Mouse (Mus musculus): ENCODE data around the gene Ppp1r27. TPM values are rescaled to one million over a fixed set of nuclear protein-coding genes. Genes with fewer than 3 reads are reported as not detected.
A peak's percentile ranks its signal among the peaks of the same experiment; 100 is the strongest.

Gene Ppp1r27
- total and polyA plus RNA-seq, 2 experiments from 2014 or later = not detected

DNA sequence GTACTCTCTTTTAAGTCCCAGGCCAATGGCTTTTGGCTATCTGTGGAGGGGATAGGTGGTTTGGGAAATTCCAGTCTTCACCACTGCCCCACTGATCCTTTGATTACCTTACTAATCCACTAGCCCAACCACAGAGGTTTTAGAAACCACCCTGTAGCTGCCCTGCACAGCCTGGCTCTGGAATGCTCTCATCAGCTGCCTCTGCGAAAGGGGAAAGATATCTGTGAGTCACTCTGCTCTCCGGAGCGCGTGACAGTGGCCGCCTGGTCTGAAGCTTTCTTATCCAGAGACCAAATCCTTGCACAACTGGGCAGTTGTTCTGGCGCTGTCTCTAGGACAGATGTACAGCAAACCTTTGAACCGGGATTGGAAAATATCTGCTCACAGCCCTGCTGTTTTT, 3.9 kb upstream of the Ppp1r27 start:
- Histone ChIP-seq H3K36me3 (ENCODE audit: insufficient read depth, low read length) (peaks cover 8% of the 10 kb centered on the region; the same call in 1 of the 2 replicates), H3K27me3 (ENCODE audit: insufficient read depth, low read length) (no peaks in the 10 kb centered on the region), H3K4me3 (ENCODE audit: low read length) (no peak overlapping the region), H3K9ac (replicated peaks; ENCODE audit: low read length) (no peak overlapping the region), H3K4me1 (ENCODE audit: insufficient read depth, low read length) (peaks cover 5% of the 10 kb centered on the region; the same call in 1 of the 2 replicates), H3K4me2 (ENCODE audit: low read depth, low read length) (no peak overlapping the region), H3K27ac (no peak overlapping the region), H3K9me3 (ENCODE audit: low read length) (no peaks in the 10 kb centered on the region)
- no peak for DNase-seq (ENCODE audit: low spot score)
- 78% methylated on average over 7 of the region's 7 CpGs for WGBS
- no peak for TF ChIP-seq CTCF (IDR thresholded peaks at IDR 0.05; ENCODE audit: low read depth)
- ATAC-seq = no peak

DNA sequence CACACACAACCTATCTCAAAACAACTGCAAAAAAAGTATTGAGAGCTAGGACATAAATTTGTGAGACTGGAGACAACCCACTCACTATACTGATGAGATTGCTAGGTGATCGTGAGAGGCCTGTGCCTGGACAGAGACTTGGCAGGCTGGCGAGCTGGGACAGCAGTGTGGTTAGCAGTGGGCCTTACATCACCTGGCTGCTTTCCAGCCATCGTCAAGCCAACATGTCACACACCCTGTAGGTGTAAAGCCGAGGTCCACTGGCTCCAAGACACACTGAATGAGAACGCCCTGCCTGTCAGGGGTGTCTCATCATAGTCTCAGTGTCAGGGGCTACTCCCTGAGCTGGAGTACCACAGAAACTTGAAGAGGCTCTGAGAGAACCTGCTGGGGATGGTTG, 1.8 kb upstream of the Ppp1r27 start:
- no peak for DNase-seq (ENCODE audit: low spot score)
- Histone ChIP-seq H3K4me3 (ENCODE audit: low read length) (no peak overlapping the region), H3K27ac (no peak overlapping the region), H3K27me3 (ENCODE audit: insufficient read depth, low read length) (no peaks in the 10 kb centered on the region), H3K36me3 (ENCODE audit: insufficient read depth, low read length) (no peaks in the 10 kb centered on the region), H3K4me1 (ENCODE audit: insufficient read depth, low read length) (peaks cover 16% of the 10 kb centered on the region), H3K9ac (replicated peaks; ENCODE audit: low read length) (no peak overlapping the region), H3K9me3 (ENCODE audit: low read length) (no peaks in the 10 kb centered on the region), H3K4me2 (ENCODE audit: low read depth, low read length) (no peak overlapping the region)
- ATAC-seq = no peak
- TF ChIP-seq CTCF (IDR thresholded peaks at IDR 0.05; ENCODE audit: low read depth) = no peak
- 59% methylated on average over 5 of the region's 5 CpGs for WGBS

DNA sequence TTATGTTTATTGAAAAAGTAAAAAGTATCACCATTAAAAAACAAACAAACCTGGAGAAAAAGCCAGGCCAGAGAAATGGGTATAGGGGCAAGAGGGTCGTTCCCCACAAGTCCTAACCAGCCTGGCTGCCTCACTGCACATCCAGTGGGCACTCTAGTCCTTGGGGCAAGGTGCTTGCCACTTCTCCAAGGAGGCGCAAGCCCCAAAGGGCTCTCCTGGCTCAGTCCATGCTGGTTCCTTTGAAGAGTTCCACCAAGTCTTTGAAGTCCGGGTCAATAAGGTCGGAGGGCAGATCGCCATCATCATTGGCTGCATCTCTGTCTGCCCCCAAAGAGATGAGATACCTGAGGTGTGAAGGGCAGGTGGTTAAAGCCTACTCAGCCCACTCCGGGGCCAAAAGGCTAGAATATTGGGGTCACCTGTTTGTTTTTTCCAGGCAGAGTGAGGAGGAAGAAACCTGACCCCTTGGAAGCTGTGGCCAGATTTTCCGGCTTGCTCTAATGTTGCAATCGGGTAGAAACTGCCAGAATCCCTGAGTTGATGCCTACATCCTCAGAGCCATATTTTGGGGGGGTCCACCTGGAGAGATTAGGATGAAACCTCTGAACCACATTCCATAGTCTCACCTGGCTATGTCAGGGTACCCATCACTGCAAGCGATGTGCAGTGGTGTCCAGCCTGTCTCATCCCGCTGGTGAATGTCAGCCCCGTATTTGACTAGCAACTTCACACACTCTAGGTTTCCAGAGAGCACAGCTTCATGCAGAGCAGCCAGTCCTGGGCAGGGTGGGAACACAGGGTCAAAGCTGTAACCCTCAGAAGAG, 734 bp downstream of the Ppp1r27 start:
- ATAC-seq = peak; percentile 36; the same call in 1 of the 2 replicates
- DNase-seq (ENCODE audit: low spot score) = no peak
- H3K4me1 ChIP-seq (ENCODE audit: insufficient read depth, low read length) = peaks cover 16% of the 10 kb centered on the region
- no peaks in the 10 kb centered on the region for H3K9me3 ChIP-seq (ENCODE audit: low read length)
- H3K27ac ChIP-seq = peak overlapping the region; percentile 84
- H3K4me3 ChIP-seq (ENCODE audit: low read length) = peak overlapping the region; percentile 74
- 72% methylated on average over 11 of the region's 11 CpGs for WGBS
- H3K9ac ChIP-seq (replicated peaks; ENCODE audit: low read length) = peak overlapping the region; percentile 92
- peak overlapping the region; percentile 86 for H3K4me2 ChIP-seq (ENCODE audit: low read depth, low read length)
- no peaks in the 10 kb centered on the region for H3K36me3 ChIP-seq (ENCODE audit: insufficient read depth, low read length)
- no peaks in the 10 kb centered on the region for H3K27me3 ChIP-seq (ENCODE audit: insufficient read depth, low read length)
- no peak for TF ChIP-seq CTCF (IDR thresholded peaks at IDR 0.05; ENCODE audit: low read depth)

DNA sequence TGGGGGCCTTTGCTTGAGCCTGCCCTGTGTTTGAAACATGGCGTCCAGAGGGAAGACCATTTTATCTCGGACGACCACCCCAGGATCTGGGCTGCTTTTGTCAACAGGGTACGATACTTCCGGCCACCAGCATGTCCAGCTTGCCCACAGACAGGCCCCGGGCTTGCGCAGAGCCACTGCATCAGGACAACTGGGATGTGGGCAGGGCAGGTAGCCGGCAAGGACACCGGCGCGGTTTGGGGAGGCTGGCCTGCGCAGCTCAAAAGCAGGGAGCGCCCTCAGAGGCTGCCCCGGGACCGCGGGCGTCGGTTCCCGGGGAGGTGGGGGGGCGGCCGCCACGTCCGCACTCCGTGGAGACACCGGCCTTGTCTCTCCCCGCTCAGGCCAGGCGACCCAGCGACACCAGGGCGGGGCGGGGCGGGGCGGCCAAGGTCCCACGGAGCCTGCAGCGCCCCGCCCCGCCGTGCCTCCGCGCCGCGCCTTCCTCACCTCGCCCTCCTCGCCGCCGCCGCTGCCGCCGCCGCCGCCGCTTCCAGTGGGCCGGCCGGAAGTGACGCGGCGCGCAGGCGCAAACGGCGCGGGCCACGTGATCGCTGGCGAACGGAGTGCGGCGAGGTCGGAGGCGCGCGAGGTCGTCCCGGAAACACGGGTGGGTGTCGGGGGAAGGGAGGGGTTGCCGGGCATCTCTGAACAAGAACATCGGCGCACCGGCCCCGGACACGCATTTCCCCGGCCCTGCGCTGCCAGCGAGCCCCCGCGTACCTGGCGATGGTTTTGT, 1.6 kb downstream of the Ppp1r27 start, which contains the start of gene Mcrip1:
Mcrip1 (minus strand) TSS at position 560 of the 778 bp plus-strand sequence.
- H3K9ac ChIP-seq (replicated peaks; ENCODE audit: low read length) = peak within 1 kb of the TSS; percentile 92
- 2% methylated on average over 65 of the region's 87 CpGs for WGBS
- DNase-seq (ENCODE audit: low spot score) (peak; percentile 96), ATAC-seq (peak; percentile 92)
- peaks cover 16% of the 10 kb centered on the region for H3K4me1 ChIP-seq (ENCODE audit: insufficient read depth, low read length)
- peak within 1 kb of the TSS; percentile 74 for H3K4me3 ChIP-seq (ENCODE audit: low read length)
- TF ChIP-seq CTCF (IDR thresholded peaks at IDR 0.05; ENCODE audit: low read depth) = no peak
- no peaks in the 10 kb centered on the region for H3K9me3 ChIP-seq (ENCODE audit: low read length)
- peak within 1 kb of the TSS; percentile 86 for H3K4me2 ChIP-seq (ENCODE audit: low read depth, low read length)
- no peaks in the 10 kb centered on the region for H3K27me3 ChIP-seq (ENCODE audit: insufficient read depth, low read length)
- peaks cover 4% of the 10 kb centered on the region; the same call in 1 of the 2 replicates for H3K36me3 ChIP-seq (ENCODE audit: insufficient read depth, low read length)
- H3K27ac ChIP-seq = peak within 1 kb of the TSS; percentile 84

DNA sequence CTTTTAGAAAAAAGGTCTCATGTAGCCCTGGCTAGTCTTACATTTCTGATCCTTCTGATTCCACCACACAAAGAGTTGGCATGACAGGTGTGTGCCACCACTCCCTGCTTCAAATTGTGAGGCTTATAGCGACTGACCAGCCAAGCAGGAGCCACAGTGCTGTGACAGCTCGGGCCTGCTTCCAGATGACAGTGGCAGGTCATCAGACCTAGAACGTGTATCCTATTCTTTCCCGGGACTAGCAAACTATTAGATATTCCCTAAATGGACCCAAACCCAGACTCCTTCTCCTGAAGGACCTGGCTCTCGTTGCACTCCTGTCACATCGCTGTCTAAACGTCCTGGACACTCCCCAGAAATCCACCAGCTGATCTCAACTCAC, 2.2 kb downstream of the Ppp1r27 start:
- Histone ChIP-seq H3K27me3 (ENCODE audit: insufficient read depth, low read length) (no peaks in the 10 kb centered on the region), H3K36me3 (ENCODE audit: insufficient read depth, low read length) (peaks cover 10% of the 10 kb centered on the region), H3K4me1 (ENCODE audit: insufficient read depth, low read length) (peaks cover 16% of the 10 kb centered on the region), H3K27ac (peak overlapping the region; percentile 84), H3K9me3 (ENCODE audit: low read length) (no peaks in the 10 kb centered on the region), H3K9ac (replicated peaks; ENCODE audit: low read length) (peak overlapping the region; percentile 92), H3K4me2 (ENCODE audit: low read depth, low read length) (peak overlapping the region; percentile 86), H3K4me3 (ENCODE audit: low read length) (peak overlapping the region; percentile 74)
- 25% methylated on average over 7 of the region's 7 CpGs for WGBS
- ATAC-seq = no peak
- no peak for DNase-seq (ENCODE audit: low spot score)
- no peak for TF ChIP-seq CTCF (IDR thresholded peaks at IDR 0.05; ENCODE audit: low read depth)

DNA sequence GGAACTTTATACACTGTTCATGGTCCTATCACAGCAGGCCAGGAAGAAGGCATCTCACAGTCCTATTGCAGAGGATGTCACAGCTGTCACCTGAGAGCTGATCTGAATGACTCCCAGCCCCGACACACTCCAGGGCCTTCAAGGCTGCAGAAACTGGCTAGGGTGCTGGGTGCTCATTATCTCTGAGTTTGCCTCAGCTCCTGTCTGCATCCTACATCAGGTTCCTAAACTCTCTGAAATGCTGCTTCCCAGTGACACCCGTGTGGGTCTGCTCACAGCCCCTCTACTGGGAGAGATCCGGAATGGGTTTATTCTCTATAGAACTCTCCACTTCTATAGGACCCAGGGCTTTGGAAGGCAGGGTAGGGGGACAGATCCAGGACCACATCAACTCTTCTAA, 2.7 kb downstream of the Ppp1r27 start:
- no peak for TF ChIP-seq CTCF (IDR thresholded peaks at IDR 0.05; ENCODE audit: low read depth)
- Histone ChIP-seq H3K9ac (replicated peaks; ENCODE audit: low read length) (peak overlapping the region; percentile 92; the same call in 1 of the 2 replicates), H3K4me1 (ENCODE audit: insufficient read depth, low read length) (peaks cover 16% of the 10 kb centered on the region), H3K27me3 (ENCODE audit: insufficient read depth, low read length) (no peaks in the 10 kb centered on the region), H3K4me2 (ENCODE audit: low read depth, low read length) (peak overlapping the region; percentile 86), H3K9me3 (ENCODE audit: low read length) (no peaks in the 10 kb centered on the region), H3K4me3 (ENCODE audit: low read length) (peak overlapping the region; percentile 74), H3K36me3 (ENCODE audit: insufficient read depth, low read length) (peaks cover 15% of the 10 kb centered on the region), H3K27ac (peak overlapping the region; percentile 84; the same call in 1 of the 2 replicates)
- ATAC-seq = no peak
- 79% methylated on average over 3 of the region's 3 CpGs for WGBS
- no peak for DNase-seq (ENCODE audit: low spot score)

All from hindbrain, postnatal 0 days (tissue).